Mouse (Mus musculus): ENCODE measurements around the gene Shc4.

DNA sequence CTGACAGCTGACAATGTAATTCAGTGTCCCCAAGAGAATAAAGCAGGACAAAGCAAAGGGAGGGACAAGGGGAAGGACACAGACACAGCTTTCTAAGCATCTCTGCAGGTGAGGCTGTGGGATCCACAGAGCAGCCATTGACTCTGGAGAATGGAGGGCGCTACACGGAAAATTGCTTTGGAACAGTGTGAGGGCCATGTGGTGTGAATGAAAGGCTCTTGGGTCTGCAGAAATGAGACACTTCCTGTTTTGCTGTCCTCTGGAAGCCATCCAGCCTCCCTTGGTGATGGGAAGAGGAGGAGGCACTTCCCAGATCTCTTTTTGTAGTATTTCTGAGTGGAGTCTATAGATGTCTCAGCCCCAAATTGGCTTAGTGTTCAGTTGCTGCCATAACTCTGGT, 27.7 kb downstream of the Shc4 start:
- no peak for TF ChIP-seq CTCF (IDR thresholded peaks at IDR 0.05; ENCODE audit: low read depth)
- no peak for TF ChIP-seq EP300 (IDR thresholded peaks at IDR 0.05; ENCODE audit: low read depth)

Measured in liver, postnatal 0 days (tissue).